Mouse (Mus musculus) megakaryocyte, embryonic 14.5 days (primary cell): ENCODE results near the gene Fkbp5.

ENCODE experiments used
- FLI1 ChIP-seq: IDR thresholded peaks from 2 replicates; pipeline ENCODE4 v1.6.1; 2012; ENCODE audit warnings: low read length, inconsistent platforms, mixed read lengths
- GATA1 ChIP-seq: IDR thresholded peaks from 3 replicates; pipeline ENCODE4 v1.6.1; 2012; ENCODE audit warnings: mixed read lengths, low read length, inconsistent platforms, borderline replicate concordance

GRCm38 (mm10) chr17:28463701-28464443, 53.5 kb downstream of the Fkbp5 start:
- TF ChIP-seq FLI1: no peak
- no peak for TF ChIP-seq GATA1
